Comparison of ENCODE assay signal across 9 mouse cellular contexts in genomic region chr12:80406650-80407049, GRCm38 (mm10). TPM values are rescaled to one million over a fixed set of nuclear protein-coding genes. Genes with fewer than 3 reads are reported as not detected.
DNase-seq lines count a peak whose midpoint lies in the region; TF ChIP-seq lines count a peak whose summit lies in the region.
"Had no signal": no experiment of that assay in that cellular context is flagged by ENCODE, and none has a peak within 500 bp of the region (broad histone marks: within the 10 kb centered on the region; RNA-seq: fewer than 3 reads in every experiment).

No protein-coding gene starts in this region.

- TF ChIP-seq CTCF in embryonic fibroblast, embryonic 13.5 days (IDR thresholded peaks at IDR 0.05; ENCODE audit: borderline replicate concordance, insufficient read depth, low read length) = peak; percentile 39; the same call in 1 of the 2 replicates
- no peak for TF ChIP-seq CTCF in thymus, adult 2 months (IDR thresholded peaks at IDR 0.05; ENCODE audit: borderline replicate concordance, control insufficient read depth, extremely low read depth, insufficient read depth, low read length, poor library complexity)

- WGBS in thymus, adult 2 months = 73% methylated on average over 3 of the region's 3 CpGs

- no peak overlapping the region for H3K27ac ChIP-seq in embryonic fibroblast, embryonic 13.5 days (ENCODE audit: insufficient read depth, low read length)
- no peak overlapping the region for H3K27ac ChIP-seq in thymus, adult 2 months (ENCODE audit: control insufficient read depth, insufficient read depth, low read length)
- H3K27ac ChIP-seq: hindbrain, embryonic 15.5 days had no signal

- H3K4me1 ChIP-seq in embryonic fibroblast, embryonic 13.5 days (ENCODE audit: control insufficient read depth, insufficient read depth, low read length) = no peaks in the 10 kb centered on the region
- no peaks in the 10 kb centered on the region for H3K4me1 ChIP-seq in thymus, adult 2 months (replicated peaks; ENCODE audit: control insufficient read depth, insufficient read depth, low read length)
- H3K4me1 ChIP-seq: hindbrain, embryonic 15.5 days had no signal

- peaks cover 13% of the 10 kb centered on the region for H3K36me3 ChIP-seq in thymus, adult 2 months (ENCODE audit: control insufficient read depth, insufficient read depth, low read length)

- H3K27me3 ChIP-seq in thymus, adult 2 months (ENCODE audit: control insufficient read depth, insufficient read depth, low read length) = no peaks in the 10 kb centered on the region
- H3K27me3 ChIP-seq: hindbrain, embryonic 15.5 days had no signal

- no peak overlapping the region for H3K4me3 ChIP-seq in embryonic fibroblast, embryonic 13.5 days (ENCODE audit: insufficient read depth, low read length)
- no peak overlapping the region for H3K4me3 ChIP-seq in thymus, adult 2 months (ENCODE audit: control insufficient read depth, insufficient read depth, low read length)
- H3K4me3 ChIP-seq: hindbrain, embryonic 15.5 days had no signal

- peak; percentile 16 for DNase-seq in cerebellum, adult 11 months
- no peak for DNase-seq in cerebellum, adult 11-12 months
- peak; percentile 66 for DNase-seq in layer of hippocampus, postnatal 10 days (ENCODE audit: low spot score in 2 of 2)
- DNase-seq in layer of hippocampus, adult 9-10 months (ENCODE audit: low spot score) = no peak
- peak; percentile 79 for DNase-seq in ZHBTc4 (ENCODE audit: low read depth, low spot score)
- peak; percentile 70 for DNase-seq in lung, postnatal 36 days
- DNase-seq in thymus, adult 2 months = peak; percentile 62

- no peak for TF ChIP-seq POLR2A in embryonic fibroblast, embryonic 13.5 days (IDR thresholded peaks at IDR 0.05; ENCODE audit: low read depth, low read length)
- TF ChIP-seq POLR2A in thymus, adult 2 months (IDR thresholded peaks at IDR 0.05; ENCODE audit: control insufficient read depth, extremely low read depth, insufficient read depth, low read length, poor library complexity) = no peak

RNA-seq across cellular contexts. Expression of gene Dcaf5, which starts 29.8 kb away (rescaled TPM):
- total RNA-seq in layer of hippocampus, postnatal 10 days (2021) = 10 to 100 TPM; 64.6 to 67.3 TPM
- 34.5 and 45.0 TPM in 2 replicates for polyA plus RNA-seq in embryonic fibroblast, embryonic 13.5 days (2011; ENCODE audit: insufficient read length, low read depth, missing spikeins)
- polyA plus RNA-seq in thymus, adult 2 months (2012; rRNA removed) = 31.9 and 34.8 TPM in 2 replicates

RNA-seq across cellular contexts. Expression of gene Exd2, which starts 56.2 kb away (rescaled TPM):
- total RNA-seq in layer of hippocampus, postnatal 10 days (2021) = 10 to 100 TPM; 61.7 to 64.9 TPM
- 15.6 and 23.9 TPM in 2 replicates for polyA plus RNA-seq in embryonic fibroblast, embryonic 13.5 days (2011; ENCODE audit: insufficient read length, low read depth, missing spikeins)
- 18.7 and 19.6 TPM in 2 replicates for polyA plus RNA-seq in thymus, adult 2 months (2012; rRNA removed)

Comparison
In these comparisons a context has a peak if more than half of its experiments do, and no peak if none do; other contexts are left out.
1. DNase-seq: peak in cerebellum, adult 11 months (single experiment), layer of hippocampus, postnatal 10 days (2 of 2), ZHBTc4 (single experiment), lung, postnatal 36 days (single experiment) and thymus, adult 2 months (single experiment); none in cerebellum, adult 11-12 months (single experiment) and layer of hippocampus, adult 9-10 months (single experiment).